Comparison of ENCODE assay signal across 7 mouse cellular contexts in the genomic region with DNA sequence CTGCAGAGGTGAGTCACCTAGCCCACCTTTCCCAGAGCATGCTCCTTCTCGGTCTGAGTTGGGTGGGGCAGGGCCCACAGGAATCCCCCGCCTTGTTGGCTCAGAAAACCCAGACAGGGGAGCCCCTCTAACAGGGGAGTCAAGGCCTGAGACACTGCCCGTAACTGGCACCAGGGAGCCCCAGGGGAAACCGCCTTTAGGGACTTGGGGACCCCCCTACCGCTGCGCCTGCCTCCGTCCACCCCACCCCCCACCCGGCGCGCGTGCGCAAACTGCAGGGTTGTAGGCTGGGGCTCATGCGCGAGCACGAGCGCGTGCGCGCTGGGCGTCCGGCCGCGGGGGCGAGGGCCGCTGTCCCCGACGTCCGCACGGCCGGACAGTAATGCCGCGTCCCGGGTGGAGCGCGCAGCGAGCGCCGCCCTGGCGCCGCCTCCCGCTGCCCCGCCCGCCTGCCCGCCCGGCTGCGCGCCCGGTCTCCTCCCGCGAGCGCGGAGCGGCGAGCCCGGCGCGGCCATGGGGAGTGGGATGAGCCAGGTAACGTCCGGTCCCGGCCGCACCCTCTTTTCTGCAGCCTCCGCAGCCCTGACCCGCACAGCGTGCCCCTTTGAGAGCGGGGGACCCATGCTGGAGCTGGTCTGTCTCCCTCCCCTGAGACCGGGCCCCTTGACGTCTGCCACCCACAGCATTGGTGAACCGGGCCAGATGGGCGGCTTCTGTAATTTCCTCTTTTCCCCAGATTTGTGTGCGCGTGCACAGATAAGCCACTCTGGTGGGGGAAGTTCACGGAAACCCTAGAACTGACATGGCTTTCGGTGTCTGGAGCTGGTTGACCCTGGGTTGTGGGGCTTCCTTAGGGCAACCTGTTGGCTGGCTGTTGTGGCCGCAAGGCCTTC. TPM values are rescaled to one million over a fixed set of nuclear protein-coding genes. Genes with fewer than 3 reads are reported as not detected.
DNase-seq lines count a peak whose midpoint lies in the region; ATAC-seq and TF ChIP-seq lines count a peak whose summit lies in the region.

A gene (plus strand): TSS at position 387 of the 893 bp plus-strand sequence.

- under 1% methylated on average over 55 of the region's 74 CpGs for WGBS in embryonic facial prominence, embryonic 13.5 days
- WGBS in heart, embryonic 10.5 days: under 1% methylated on average over 73 of the region's 74 CpGs
- under 1% methylated on average over 74 of the region's 74 CpGs for WGBS in kidney, embryonic 15.5 days
- WGBS in limb, embryonic 15.5 days: under 1% methylated on average over 64 of the region's 74 CpGs
- under 1% methylated on average over 55 of the region's 74 CpGs for WGBS in midbrain, postnatal 0 days

- H3K9ac ChIP-seq in embryonic facial prominence, embryonic 13.5 days: peak within 1 kb of the TSS; percentile 79
- H3K9ac ChIP-seq in kidney, embryonic 15.5 days: peak within 1 kb of the TSS; percentile 65
- peak within 1 kb of the TSS; percentile 79 for H3K9ac ChIP-seq in limb, embryonic 15.5 days
- peak within 1 kb of the TSS; percentile 93 for H3K9ac ChIP-seq in midbrain, postnatal 0 days (replicated peaks; ENCODE audit: low read length, poor library complexity, severe bottlenecking)

- DNase-seq in adrenal gland, postnatal 4 days (ENCODE audit: low spot score in 2 of 2): peak; percentile 80 to 81
- DNase-seq in heart, embryonic 10.5 days (ENCODE audit: low spot score): peak; percentile 85
- DNase-seq in midbrain, postnatal 0 days (ENCODE audit: low spot score): peak; percentile 88
- DNase-seq in spleen, postnatal 10 days (ENCODE audit: low spot score in 2 of 2): peak; percentile 58 to 80

- no peaks in the 10 kb centered on the region for H3K36me3 ChIP-seq in embryonic facial prominence, embryonic 13.5 days
- no peaks in the 10 kb centered on the region for H3K36me3 ChIP-seq in heart, embryonic 10.5 days
- no peaks in the 10 kb centered on the region for H3K36me3 ChIP-seq in kidney, embryonic 15.5 days
- H3K36me3 ChIP-seq in limb, embryonic 15.5 days: no peaks in the 10 kb centered on the region
- H3K36me3 ChIP-seq in midbrain, postnatal 0 days (ENCODE audit: insufficient read depth, low read length): no peaks in the 10 kb centered on the region

- H3K27me3 ChIP-seq in embryonic facial prominence, embryonic 13.5 days: no peaks in the 10 kb centered on the region
- no peaks in the 10 kb centered on the region for H3K27me3 ChIP-seq in heart, embryonic 10.5 days (ENCODE audit: insufficient read depth, poor library complexity, severe bottlenecking)
- no peaks in the 10 kb centered on the region for H3K27me3 ChIP-seq in kidney, embryonic 15.5 days
- no peaks in the 10 kb centered on the region for H3K27me3 ChIP-seq in limb, embryonic 15.5 days
- H3K27me3 ChIP-seq in midbrain, postnatal 0 days (ENCODE audit: insufficient read depth, low read length): no peaks in the 10 kb centered on the region

- peak within 1 kb of the TSS; percentile 62 for H3K27ac ChIP-seq in embryonic facial prominence, embryonic 13.5 days
- peak within 1 kb of the TSS; percentile 92 for H3K27ac ChIP-seq in heart, embryonic 10.5 days
- peak within 1 kb of the TSS; percentile 63; the same call in 1 of the 2 replicates for H3K27ac ChIP-seq in kidney, embryonic 15.5 days
- peak within 1 kb of the TSS; percentile 72 for H3K27ac ChIP-seq in limb, embryonic 15.5 days
- peak within 1 kb of the TSS; percentile 88 for H3K27ac ChIP-seq in midbrain, postnatal 0 days (ENCODE audit: low read depth, low read length)

- peak within 1 kb of the TSS; percentile 64 for H3K4me3 ChIP-seq in embryonic facial prominence, embryonic 13.5 days
- peak within 1 kb of the TSS; percentile 71 for H3K4me3 ChIP-seq in heart, embryonic 10.5 days
- H3K4me3 ChIP-seq in kidney, embryonic 15.5 days (replicated peaks): peak within 1 kb of the TSS; percentile 78
- peak within 1 kb of the TSS; percentile 79 for H3K4me3 ChIP-seq in limb, embryonic 15.5 days
- H3K4me3 ChIP-seq in midbrain, postnatal 0 days (ENCODE audit: low read depth, low read length): peak within 1 kb of the TSS; percentile 83

- TF ChIP-seq CTCF in midbrain, postnatal 0 days (IDR thresholded peaks at IDR 0.05): no peak

- ATAC-seq in embryonic facial prominence, embryonic 13.5 days (ENCODE audit: insufficient number of reproducible peaks, insufficient read depth, low FRiP score, low TSS enrichment, low read depth): peak; percentile 92
- ATAC-seq in kidney, embryonic 15.5 days (replicated peaks; ENCODE audit: low FRiP score): peak; percentile 99
- ATAC-seq in limb, embryonic 15.5 days (ENCODE audit: insufficient number of reproducible peaks, low FRiP score, low TSS enrichment, low read depth): peak; percentile 89
- peak; percentile 96 for ATAC-seq in midbrain, postnatal 0 days (ENCODE audit: low FRiP score)

- peak within 1 kb of the TSS; percentile 76 for H3K4me2 ChIP-seq in embryonic facial prominence, embryonic 13.5 days
- peak within 1 kb of the TSS; percentile 65 for H3K4me2 ChIP-seq in kidney, embryonic 15.5 days
- peak within 1 kb of the TSS; percentile 77 for H3K4me2 ChIP-seq in limb, embryonic 15.5 days
- H3K4me2 ChIP-seq in midbrain, postnatal 0 days (ENCODE audit: low read depth, low read length, poor library complexity, severe bottlenecking): peak within 1 kb of the TSS; percentile 70

- H3K4me1 ChIP-seq in embryonic facial prominence, embryonic 13.5 days: peaks cover 7% of the 10 kb centered on the region
- peaks cover 11% of the 10 kb centered on the region for H3K4me1 ChIP-seq in heart, embryonic 10.5 days
- H3K4me1 ChIP-seq in kidney, embryonic 15.5 days: peaks cover 7% of the 10 kb centered on the region
- H3K4me1 ChIP-seq in limb, embryonic 15.5 days: peaks cover 6% of the 10 kb centered on the region
- no peaks in the 10 kb centered on the region for H3K4me1 ChIP-seq in midbrain, postnatal 0 days (ENCODE audit: insufficient read depth, low read length)

- H3K9me3 ChIP-seq in embryonic facial prominence, embryonic 13.5 days: no peaks in the 10 kb centered on the region
- H3K9me3 ChIP-seq in heart, embryonic 10.5 days: no peaks in the 10 kb centered on the region
- no peaks in the 10 kb centered on the region for H3K9me3 ChIP-seq in kidney, embryonic 15.5 days (replicated peaks)
- no peaks in the 10 kb centered on the region for H3K9me3 ChIP-seq in limb, embryonic 15.5 days
- no peaks in the 10 kb centered on the region for H3K9me3 ChIP-seq in midbrain, postnatal 0 days (ENCODE audit: low read length)

RNA-seq across cellular contexts. Expression of the gene that starts here (rescaled TPM):
- total RNA-seq in adrenal gland, postnatal 4 days (2021): 10 to 100 TPM; 33.3 to 36.5 TPM
- polyA plus RNA-seq in embryonic facial prominence, embryonic 13.5 days (2015; fragmentation: Nextera tagmentation; extraction: Ambion mirVana): 23.4 and 29.1 TPM in 2 replicates
- polyA plus RNA-seq in heart, embryonic 10.5 days (2016; fragmentation: Nextera tagmentation; extraction: Ambion mirVana): 21.1 and 24.3 TPM in 2 replicates
- 20.1 TPM in 2 replicates for polyA plus RNA-seq in kidney, embryonic 15.5 days (2015; fragmentation: Nextera tagmentation; extraction: Ambion mirVana)
- polyA plus RNA-seq in limb, embryonic 15.5 days (2015; fragmentation: Nextera tagmentation; extraction: Ambion mirVana): 48.2 and 55.6 TPM in 2 replicates
- total RNA-seq in midbrain, postnatal 0 days (2014; rRNA removed): 23.5 and 24.2 TPM in 2 replicates
- polyA plus RNA-seq in midbrain, postnatal 0 days (2015; fragmentation: Nextera tagmentation; extraction: Ambion mirVana): 29.3 and 30.6 TPM in 2 replicates

Comparison
In these comparisons a context has a peak if more than half of its experiments do, and no peak if none do; other contexts are left out.
1. Peak in every context shown above with its lines: DNase-seq, ATAC-seq, H3K4me3 ChIP-seq and H3K27ac ChIP-seq.